Mouse (Mus musculus) ES-E14 (cell line): Measurements from ENCODE around the gene Zbtb3. TPM values are rescaled to one million over a fixed set of nuclear protein-coding genes. Genes with fewer than 3 reads are reported as not detected.

Experiments
- DNase-seq: peaks from one replicate; pipeline ENCODE4 v3.0.0-alpha.2; 2013; ENCODE audit warnings: low read depth, low spot score
- H3K27ac ChIP-seq: 2 replicates; pipeline ENCODE4 v1.5.1; 2012; ENCODE audit warnings: low read depth, mild to moderate bottlenecking, low read length, moderate library complexity, mixed read lengths; ENCODE audit not compliant: poor library complexity, insufficient read depth, severe bottlenecking
- H3K36me3 ChIP-seq: 2 replicates; pipeline ENCODE4 v1.6.1; 2012; ENCODE audit warnings: mild to moderate bottlenecking, low read length, moderate library complexity, mixed read lengths; ENCODE audit not compliant: control insufficient read depth, poor library complexity, insufficient read depth, severe bottlenecking
- H3K4me1 ChIP-seq, 2 experiments: fragments of 150-350 bp in 1 of 2; sonication (generic) in 1 of 2; 2 replicates each; pipeline ENCODE4 v1.6.1; 2012; ENCODE audit warnings: low read length in 2 of 2, mild to moderate bottlenecking in 1 of 2, mixed read lengths in 1 of 2; ENCODE audit not compliant: control insufficient read depth in 2 of 2, insufficient read depth in 2 of 2, poor library complexity in 1 of 2
- H3K4me3 ChIP-seq, 2 experiments: fragments of 150-350 bp in 1 of 2; sonication (generic) in 1 of 2; 2 replicates each; pipeline ENCODE4 v1.5.1; 2012; ENCODE audit warnings: low read length in 2 of 2, low read depth in 1 of 2, mild to moderate bottlenecking in 1 of 2, mixed read lengths in 1 of 2; ENCODE audit not compliant: insufficient read depth in 1 of 2, poor library complexity in 1 of 2, severe bottlenecking in 1 of 2
- H3K9ac ChIP-seq: 2 replicates; pipeline ENCODE4 v1.6.1; 2012; ENCODE audit warnings: low read depth, mild to moderate bottlenecking, low read length, mixed read lengths; ENCODE audit not compliant: poor library complexity, insufficient read depth, severe bottlenecking
- H3K9me3 ChIP-seq: fragments of 150-350 bp; sonication (generic); 2 replicates; pipeline ENCODE4 v1.6.1; 2012; ENCODE audit warnings: low read depth, mild to moderate bottlenecking, low read length; ENCODE audit not compliant: control insufficient read depth, insufficient read depth
- CHD2 ChIP-seq: IDR thresholded peaks from 2 replicates; pipeline ENCODE4 v1.6.1; 2014; ENCODE audit warnings: mild to moderate bottlenecking, low read depth, low read length, inconsistent platforms
- HCFC1 ChIP-seq: IDR thresholded peaks from 2 replicates; pipeline ENCODE4 v1.6.1; 2012; ENCODE audit warnings: low read length, inconsistent platforms, borderline replicate concordance; ENCODE audit not compliant: insufficient read depth
- MAFK ChIP-seq: IDR thresholded peaks from 2 replicates; pipeline ENCODE4 v1.6.1; 2014; ENCODE audit warnings: mild to moderate bottlenecking, low read depth, low read length, inconsistent platforms; ENCODE audit not compliant: insufficient read depth
- ZC3H11A ChIP-seq: IDR thresholded peaks from 2 replicates; pipeline ENCODE4 v1.6.1; 2012; ENCODE audit warnings: low read depth, mild to moderate bottlenecking, inconsistent platforms, low read length, borderline replicate concordance
- ZNF384 ChIP-seq: IDR thresholded peaks from 2 replicates; pipeline ENCODE4 v1.6.1; 2012; ENCODE audit warnings: low read depth, low read length, inconsistent platforms
- in situ Hi-C, 2 experiments: fragments of 600-800 bp; cut with MboI; formaldehyde crosslinking; loops; one replicate each; pipeline ENCODE4 v1.15.1; 2025; ENCODE audit warnings: low sequenced_read_pairs in 2 of 2, inconsistent platforms in 1 of 2; ENCODE audit not compliant: unreplicated experiment in 2 of 2
- total RNA-seq: library from RNA; depleted of rRNA; stranded (reverse); fragments of 300-350 nt; gene quantifications from 2 replicates; pipeline ENCODE4 v1.2.3, GENCODE M21; 2012

The Zbtb3 gene
- total RNA-seq, 1 experiment = 3.4 TPM

GRCm38 (mm10) chr19:8806810-8807209, 4.5 kb downstream of the Zbtb3 start:
- Histone ChIP-seq H3K4me3 (no peak overlapping the region), H3K27ac (peak overlapping the region; percentile 39; the same call in 1 of the 2 replicates), H3K9ac (no peak overlapping the region), H3K4me1 (peaks cover 3 to 9% of the 10 kb centered on the region in 2 experiments; a peak in 3 of 4 replicates), H3K36me3 (peaks cover 10% of the 10 kb centered on the region), H3K9me3 (no peaks in the 10 kb centered on the region)
- TF ChIP-seq ZNF384 = no peak
- no peak for TF ChIP-seq HCFC1
- TF ChIP-seq ZC3H11A = no peak
- TF ChIP-seq CHD2 = no peak
- TF ChIP-seq MAFK = no peak
- in situ Hi-C loops = no loop called here
- DNase-seq = no peak

- TF ChIP-seq MAFK (no peak), ZC3H11A (no peak), CHD2 (no peak), HCFC1 (no peak), ZNF384 (no peak)
- DNase-seq = no peak
- H3K27ac ChIP-seq = no peak overlapping the region
- no peak overlapping the region for H3K4me3 ChIP-seq
- peaks cover 18% of the 10 kb centered on the region for H3K36me3 ChIP-seq
- H3K9ac ChIP-seq = no peak overlapping the region
- no peaks in the 10 kb centered on the region for H3K9me3 ChIP-seq
- in situ Hi-C loops = no loop called here
- H3K4me1 ChIP-seq = peaks cover 0 to 3% of the 10 kb centered on the region in 2 experiments; a peak in 1 of 4 replicates
These were observed 13.5 kb downstream of the Zbtb3 start for GRCm38 (mm10) chr19:8815812-8816211.

- Histone ChIP-seq H3K9ac (no peak overlapping the region; the same call in none of the 2 replicates), H3K27ac (no peak overlapping the region), H3K4me1 (peaks cover 0 to 9% of the 10 kb centered on the region in 2 experiments; a peak in 1 of 4 replicates), H3K36me3 (peaks cover 16% of the 10 kb centered on the region), H3K4me3 (no peak overlapping the region), H3K9me3 (no peaks in the 10 kb centered on the region)
- no peak for DNase-seq
- in situ Hi-C loops = no loop called here
- TF ChIP-seq MAFK (no peak), ZNF384 (no peak), HCFC1 (no peak), CHD2 (no peak), ZC3H11A (no peak)
These were observed 14.6 kb downstream of the Zbtb3 start for GRCm38 (mm10) chr19:8817001-8817400.

- Histone ChIP-seq H3K9ac (peak overlapping the region; percentile 95), H3K9me3 (no peaks in the 10 kb centered on the region), H3K27ac (peak overlapping the region; percentile 80; the same call in 1 of the 2 replicates), H3K4me3 (peak overlapping the region; percentile 70 to 76), H3K36me3 (peaks cover 23% of the 10 kb centered on the region), H3K4me1 (peaks cover 0 to 9% of the 10 kb centered on the region in 2 experiments; a peak in 1 of 4 replicates)
- DNase-seq = no peak
- in situ Hi-C loops = no loop called here
- no peak for TF ChIP-seq CHD2
These were observed 16.0 kb downstream of the Zbtb3 start for GRCm38 (mm10) chr19:8818301-8818798.
